Mouse (Mus musculus) heart, postnatal 0 days (tissue): ENCODE measurements around the gene Tmem218. TPM values are rescaled to one million over a fixed set of nuclear protein-coding genes. Genes with fewer than 3 reads are reported as not detected.
A peak's percentile ranks its signal among the peaks of the same experiment; 100 is the strongest.

ENCODE experiments used
- ATAC-seq: fragments of 200-750 bp; cut with Nextera tagmentation; 2 replicates; pipeline ENCODE4 v1.8.0; 2017; ENCODE audit warnings: low read depth, moderate number of reproducible peaks, moderate library complexity; ENCODE audit not compliant: insufficient read depth
- DNase-seq: peaks from one replicate; pipeline ENCODE4 v3.0.0-alpha.2; 2016; ENCODE audit warnings: low spot score
- H3K27ac ChIP-seq: fragments of 300-500 bp; sonication (generic); 2 replicates; pipeline ENCODE4 v1.5.1; 2014; ENCODE audit warnings: low read depth, mild to moderate bottlenecking
- H3K27me3 ChIP-seq: fragments of 300-500 bp; sonication (generic); 2 replicates; pipeline ENCODE4 v1.6.1; 2014; ENCODE audit warnings: low read length, mixed read lengths; ENCODE audit not compliant: control insufficient read depth, insufficient read depth
- H3K36me3 ChIP-seq: fragments of 300-500 bp; sonication (generic); replicated peaks from 2 replicates; pipeline ENCODE4 v1.6.1; 2014; ENCODE audit warnings: low read length, mixed read lengths; ENCODE audit not compliant: control insufficient read depth, insufficient read depth
- H3K4me1 ChIP-seq: fragments of 300-500 bp; sonication (generic); 2 replicates; pipeline ENCODE4 v1.6.1; 2014; ENCODE audit warnings: antibody characterized with exemption; ENCODE audit not compliant: control insufficient read depth, insufficient read depth
- H3K4me2 ChIP-seq: fragments of 300-500 bp; sonication (generic); 2 replicates; pipeline ENCODE4 v1.6.1; 2014; ENCODE audit warnings: low read depth, mild to moderate bottlenecking, low read length, moderate library complexity
- H3K4me3 ChIP-seq: fragments of 300-500 bp; sonication (generic); 2 replicates; pipeline ENCODE4 v1.5.1; 2014; ENCODE audit warnings: low read depth, low read length
- H3K9ac ChIP-seq: fragments of 300-500 bp; sonication (generic); replicated peaks from 2 replicates; pipeline ENCODE4 v1.6.1; 2014; ENCODE audit warnings: low read depth, low read length, mixed read lengths
- H3K9me3 ChIP-seq: fragments of 300-500 bp; sonication (generic); replicated peaks from 2 replicates; pipeline ENCODE4 v1.6.1; 2016; ENCODE audit warnings: low read length; ENCODE audit not compliant: control insufficient read depth
- CTCF ChIP-seq: IDR thresholded peaks from 2 replicates; pipeline ENCODE4 v1.5.1; 2016; ENCODE audit warnings: antibody characterized with exemption, control low read depth, low read depth
- EP300 ChIP-seq: IDR thresholded peaks from 2 replicates; pipeline ENCODE4 v1.6.1; 2016; ENCODE audit warnings: antibody characterized with exemption, low read depth
- WGBS: fragments of 180-500 bp; shearing (Covaris S2); extraction: QIAGEN DNeasy Blood & Tissue Kit; methylation state at CpG from one replicate; pipeline ENCODE4 v1.1.7; 2014; 5-methylcytosine and 5-hydroxymethylcytosine counted together
- polyA plus RNA-seq: library from polyadenylated mRNA; unstranded; fragments of >200 nt; fragmentation: Nextera tagmentation; extraction: Ambion mirVana; gene quantifications from 2 replicates; pipeline ENCODE4 v1.2.1, GENCODE M21; 2015
- total RNA-seq: library from RNA; depleted of rRNA; stranded (reverse); fragments of >200 nt; gene quantifications from 2 replicates; pipeline ENCODE4 v1.2.3, GENCODE M21; 2014; ENCODE audit warnings: low replicate concordance

The Tmem218 gene
- total and polyA plus RNA-seq, 2 experiments from 2014 or later, result 8.2 to 13.7 TPM

GRCm38 (mm10) chr9:37232201-37233195 lies 24.5 kb downstream of the Tmem218 start:
- WGBS, result 69% methylated on average over 22 of the region's 22 CpGs
- no peak for TF ChIP-seq EP300
- TF ChIP-seq CTCF, result no peak
- no peak overlapping the region for H3K9ac ChIP-seq
- DNase-seq (no peak), ATAC-seq (no peak)
- no peak overlapping the region for H3K27ac ChIP-seq
- no peaks in the 10 kb centered on the region for H3K27me3 ChIP-seq
- H3K4me1 ChIP-seq, result no peaks in the 10 kb centered on the region
- H3K36me3 ChIP-seq, result no peaks in the 10 kb centered on the region
- H3K4me3 ChIP-seq, result no peak overlapping the region
- no peaks in the 10 kb centered on the region for H3K9me3 ChIP-seq
- H3K4me2 ChIP-seq, result no peak overlapping the region

- H3K9ac ChIP-seq, result no peak overlapping the region
- H3K4me1 ChIP-seq, result no peaks in the 10 kb centered on the region
- no peak overlapping the region for H3K4me3 ChIP-seq
- ATAC-seq (0 out of 2 replicates have a peak, but pooled peaks have one; percentile 43), DNase-seq (no peak)
- H3K27me3 ChIP-seq, result no peaks in the 10 kb centered on the region
- 60% methylated on average over 4 of the region's 4 CpGs for WGBS
- H3K9me3 ChIP-seq, result no peaks in the 10 kb centered on the region
- no peak for TF ChIP-seq CTCF
- no peak for TF ChIP-seq EP300
- peak overlapping the region; percentile 38; the same call in 1 of the 2 replicates for H3K27ac ChIP-seq
- H3K4me2 ChIP-seq, result no peak overlapping the region
- no peaks in the 10 kb centered on the region for H3K36me3 ChIP-seq
Observed at GRCm38 (mm10) chr9:37235951-37236737, 28.1 kb downstream of the Tmem218 start.

GRCm38 (mm10) chr9:37242764-37243163 lies 34.7 kb downstream of the Tmem218 start:
- Histone ChIP-seq H3K27me3 (no peaks in the 10 kb centered on the region), H3K36me3 (no peaks in the 10 kb centered on the region), H3K27ac (no peak overlapping the region), H3K4me1 (no peaks in the 10 kb centered on the region), H3K9ac (no peak overlapping the region), H3K4me2 (no peak overlapping the region), H3K9me3 (no peaks in the 10 kb centered on the region), H3K4me3 (no peak overlapping the region)
- no peak for ATAC-seq
- WGBS, result 79% methylated on average over 3 of the region's 3 CpGs
- no peak for DNase-seq
- TF ChIP-seq EP300, result no peak
- TF ChIP-seq CTCF, result no peak

- Histone ChIP-seq H3K4me3 (no peak overlapping the region), H3K27me3 (no peaks in the 10 kb centered on the region), H3K9me3 (no peaks in the 10 kb centered on the region), H3K27ac (no peak overlapping the region), H3K36me3 (no peaks in the 10 kb centered on the region), H3K4me2 (no peak overlapping the region), H3K9ac (no peak overlapping the region), H3K4me1 (0 out of 2 replicates have a peak, but pooled peaks cover 3% of the 10 kb centered on the region)
- no peak for ATAC-seq
- DNase-seq, result no peak
- TF ChIP-seq EP300 (no peak), CTCF (no peak)
- 53% methylated on average over 1 of the region's 1 CpGs for WGBS
Observed at GRCm38 (mm10) chr9:37244600-37244999, 36.6 kb downstream of the Tmem218 start.

- WGBS, result 70% methylated on average over 2 of the region's 2 CpGs
- no peak for TF ChIP-seq CTCF
- TF ChIP-seq EP300, result no peak
- H3K4me2 ChIP-seq, result no peak overlapping the region
Observed at GRCm38 (mm10) chr9:37245404-37245803, 37.4 kb downstream of the Tmem218 start.

More at GRCm38 (mm10) chr9:37245404-37245803, 37.4 kb downstream of the Tmem218 start:
- no peaks in the 10 kb centered on the region for H3K36me3 ChIP-seq
- no peak overlapping the region for H3K27ac ChIP-seq
- ATAC-seq, result no peak
- no peaks in the 10 kb centered on the region for H3K27me3 ChIP-seq
- no peaks in the 10 kb centered on the region for H3K9me3 ChIP-seq
- no peak for DNase-seq
- no peak overlapping the region for H3K4me3 ChIP-seq
- no peak overlapping the region for H3K9ac ChIP-seq
- H3K4me1 ChIP-seq, result 0 out of 2 replicates have a peak, but pooled peaks cover 3% of the 10 kb centered on the region
